Mouse (Mus musculus) embryonic facial prominence, embryonic 14.5 days (tissue): ENCODE measurements around the gene Lrmda. TPM values are rescaled to one million over a fixed set of nuclear protein-coding genes. Genes with fewer than 3 reads are reported as not detected.

Experiments used
- ATAC-seq: fragments of 200-750 bp; cut with Nextera tagmentation; 2 replicates; pipeline ENCODE4 v1.8.0; 2017; ENCODE audit warnings: low read depth, moderate number of reproducible peaks, moderate TSS enrichment
- DNase-seq: peaks from one replicate; pipeline ENCODE4 v3.0.0-alpha.2; 2015; ENCODE audit warnings: low spot score
- H3K27ac ChIP-seq: fragments of 300-500 bp; sonication (generic); replicated peaks from 2 replicates; pipeline ENCODE4 v1.5.1; 2014; ENCODE audit warnings: low read depth, mild to moderate bottlenecking, low read length, moderate library complexity
- H3K27me3 ChIP-seq: fragments of 300-500 bp; sonication (generic); replicated peaks from 2 replicates; pipeline ENCODE4 v1.6.1; 2014; ENCODE audit warnings: low read length; ENCODE audit not compliant: control insufficient read depth, insufficient read depth
- H3K36me3 ChIP-seq: fragments of 300-500 bp; sonication (generic); 2 replicates; pipeline ENCODE4 v1.6.1; 2014; ENCODE audit warnings: low read length, mixed read lengths; ENCODE audit not compliant: control insufficient read depth, insufficient read depth
- H3K4me1 ChIP-seq: fragments of 300-500 bp; sonication (generic); 2 replicates; pipeline ENCODE4 v1.6.1; 2014; ENCODE audit warnings: antibody characterized with exemption, low read length; ENCODE audit not compliant: control insufficient read depth, insufficient read depth
- H3K4me2 ChIP-seq: fragments of 300-500 bp; sonication (generic); 2 replicates; pipeline ENCODE4 v1.6.1; 2014; ENCODE audit warnings: low read depth, mild to moderate bottlenecking, low read length, moderate library complexity, mixed read lengths
- H3K4me3 ChIP-seq: fragments of 300-500 bp; sonication (generic); 2 replicates; pipeline ENCODE4 v1.5.1; 2014; ENCODE audit warnings: low read depth, mild to moderate bottlenecking, low read length
- H3K9ac ChIP-seq: fragments of 300-500 bp; sonication (generic); 2 replicates; pipeline ENCODE4 v1.6.1; 2014; ENCODE audit warnings: low read depth, mild to moderate bottlenecking, low read length, moderate library complexity, mixed read lengths
- H3K9me3 ChIP-seq: fragments of 300-500 bp; sonication (generic); 2 replicates; pipeline ENCODE4 v1.6.1; 2016; ENCODE audit warnings: low read length; ENCODE audit not compliant: control insufficient read depth
- WGBS: fragments of 180-500 bp; shearing (Covaris S2); extraction: QIAGEN DNeasy Blood & Tissue Kit; methylation state at CpG from one replicate; pipeline ENCODE4 v1.1.7; 2014; 5-methylcytosine and 5-hydroxymethylcytosine counted together
- polyA plus RNA-seq: library from polyadenylated mRNA; unstranded; fragments of >200 nt; fragmentation: Nextera tagmentation; extraction: Ambion mirVana; gene quantifications from 2 replicates; pipeline ENCODE4 v1.2.1, GENCODE M21; 2014

The Lrmda gene
- polyA plus RNA-seq, 1 experiment from 2014 or later, result 0.24 TPM

DNA sequence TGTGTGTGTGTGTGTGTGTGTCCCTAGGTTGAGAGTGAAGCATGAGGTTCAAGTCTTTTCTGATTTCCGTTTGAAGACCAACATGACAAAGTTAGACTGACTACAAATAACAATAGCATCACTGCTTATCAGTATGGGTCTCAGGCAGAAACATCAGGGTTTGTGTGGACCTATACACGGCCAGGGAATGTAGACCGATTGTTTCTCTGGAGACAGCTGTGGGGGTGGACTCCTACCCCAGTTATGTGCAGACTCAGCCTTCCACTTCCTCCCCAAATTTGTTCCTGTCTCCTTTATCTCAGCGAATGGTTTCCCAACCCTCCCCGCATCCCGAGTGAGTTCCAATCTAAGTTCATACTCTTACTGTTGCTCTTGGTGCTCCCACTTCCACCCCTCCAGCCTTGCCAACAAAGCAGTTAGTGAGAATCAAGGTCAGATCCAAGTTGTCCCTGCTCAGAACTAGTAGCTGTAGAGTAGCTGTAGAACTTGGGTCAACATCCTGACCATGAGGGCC is 39.9 kb downstream of the Lrmda start:
- Histone ChIP-seq H3K9ac (no peak overlapping the region), H3K4me2 (no peak overlapping the region), H3K9me3 (no peaks in the 10 kb centered on the region), H3K27ac (no peak overlapping the region), H3K36me3 (no peaks in the 10 kb centered on the region), H3K27me3 (0 out of 2 replicates have a peak, but pooled peaks cover 3% of the 10 kb centered on the region), H3K4me1 (peaks cover 18% of the 10 kb centered on the region), H3K4me3 (no peak overlapping the region)
- WGBS, result 89% methylated on average over 6 of the region's 6 CpGs
- DNase-seq (no peak), ATAC-seq (no peak)

DNA sequence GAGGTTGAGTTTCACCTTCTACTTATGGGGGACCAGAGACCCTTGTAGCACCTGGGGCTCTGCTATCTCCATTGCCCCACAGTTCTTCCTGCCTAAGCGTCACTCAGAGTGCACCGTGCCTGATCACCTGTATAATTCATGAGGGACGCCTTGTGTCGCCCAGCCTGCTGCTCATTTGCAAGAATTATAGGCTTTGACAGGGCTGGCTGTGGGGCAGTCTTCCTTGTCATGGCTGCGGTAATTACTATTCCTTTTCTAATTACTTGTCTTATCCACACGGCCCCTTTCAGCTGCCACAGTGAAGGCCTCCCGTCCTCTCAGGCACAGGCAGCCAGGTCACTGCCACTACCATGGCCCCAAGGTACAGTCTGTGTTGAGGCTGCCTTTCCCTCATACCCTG is 41.3 kb downstream of the Lrmda start:
- peaks cover 7% of the 10 kb centered on the region for H3K4me1 ChIP-seq
- ATAC-seq, result no peak
- H3K4me3 ChIP-seq, result no peak overlapping the region
- H3K4me2 ChIP-seq, result no peak overlapping the region
- H3K9ac ChIP-seq, result no peak overlapping the region
- no peak overlapping the region for H3K27ac ChIP-seq
- H3K9me3 ChIP-seq, result no peaks in the 10 kb centered on the region
- no peaks in the 10 kb centered on the region for H3K36me3 ChIP-seq
- 52% methylated on average over 7 of the region's 7 CpGs for WGBS
- no peak for DNase-seq
- no peaks in the 10 kb centered on the region for H3K27me3 ChIP-seq

DNA sequence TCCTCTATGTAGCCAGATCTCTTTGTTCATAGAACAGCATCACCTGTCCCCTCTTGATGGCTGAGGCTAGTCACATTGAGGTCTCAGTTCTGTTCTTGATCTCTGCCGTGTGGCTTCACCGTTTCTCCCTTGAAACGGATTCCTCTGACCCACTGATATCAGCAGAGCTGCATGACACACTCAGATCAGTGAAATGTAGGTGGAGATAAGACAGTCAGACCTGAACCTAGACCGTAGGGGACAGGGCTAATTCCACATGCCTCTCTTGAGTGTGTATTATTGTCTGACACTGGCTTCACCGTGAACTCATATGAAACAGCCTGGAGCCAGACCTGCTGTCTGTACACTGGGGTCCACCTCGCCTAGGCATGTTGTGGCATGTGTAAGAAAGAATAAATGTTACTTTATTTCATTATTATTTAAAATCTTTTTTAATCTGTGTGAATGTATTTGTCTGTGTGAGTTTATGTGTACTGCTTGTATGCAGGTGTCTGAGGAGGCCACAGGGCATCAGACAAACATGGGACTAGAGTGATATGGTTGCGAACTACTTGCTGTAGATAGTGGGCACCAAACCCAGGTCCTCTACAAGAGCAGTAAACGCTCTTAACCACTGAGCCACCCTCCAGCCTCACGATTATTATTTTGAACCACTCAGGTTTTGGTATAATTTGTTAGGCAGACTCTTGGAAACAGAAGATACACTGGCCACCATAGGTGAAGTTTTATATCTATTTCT is 42.8 kb downstream of the Lrmda start:
- DNase-seq, result no peak
- no peaks in the 10 kb centered on the region for H3K9me3 ChIP-seq
- WGBS, result 82% methylated on average over 9 of the region's 9 CpGs
- H3K9ac ChIP-seq, result no peak overlapping the region
- H3K36me3 ChIP-seq, result no peaks in the 10 kb centered on the region
- no peak for ATAC-seq
- no peak overlapping the region for H3K27ac ChIP-seq
- H3K4me3 ChIP-seq, result no peak overlapping the region
- H3K4me1 ChIP-seq, result no peaks in the 10 kb centered on the region
- no peaks in the 10 kb centered on the region for H3K27me3 ChIP-seq
- H3K4me2 ChIP-seq, result no peak overlapping the region

DNA sequence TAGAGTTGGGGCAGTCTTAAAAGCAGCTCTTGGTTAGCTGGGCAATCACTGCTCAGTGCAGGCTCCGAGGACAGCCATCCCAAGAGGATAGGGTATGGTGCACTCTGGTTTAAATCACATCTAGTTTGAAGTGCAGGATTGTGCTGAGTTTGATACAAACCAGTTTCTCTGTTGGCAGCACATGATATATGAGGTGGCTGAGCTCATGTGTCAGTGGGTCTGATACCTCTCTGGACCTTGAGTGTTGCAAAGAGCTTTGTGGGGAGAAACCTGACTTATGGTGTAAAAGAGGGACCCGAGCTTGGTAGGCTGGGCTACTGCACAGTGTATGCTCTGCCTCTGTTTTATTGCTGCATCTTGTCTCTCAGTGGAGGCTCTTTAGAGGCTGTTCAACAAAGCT is 49.7 kb downstream of the Lrmda start:
- no peaks in the 10 kb centered on the region for H3K27me3 ChIP-seq

DNA sequence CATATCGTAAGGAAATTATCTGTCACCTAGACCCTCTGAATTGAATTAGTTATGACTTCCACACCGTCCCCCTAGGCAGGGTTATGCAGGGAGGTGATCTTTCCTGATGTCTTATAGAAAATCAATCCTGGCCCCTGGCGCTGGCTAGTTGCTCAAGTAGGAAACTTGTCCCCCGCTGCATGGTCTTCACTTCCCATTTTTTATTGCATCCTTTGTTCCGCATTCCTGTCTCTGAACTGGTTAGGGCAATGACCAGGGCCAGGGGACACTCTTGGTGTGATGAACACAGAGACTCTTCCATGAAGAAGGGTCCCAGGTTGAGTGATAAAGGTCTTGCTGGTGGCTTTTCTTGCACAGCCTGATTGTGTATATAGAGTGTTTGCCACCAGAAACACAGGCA is 53.9 kb downstream of the Lrmda start:
- Histone ChIP-seq H3K4me2 (no peak overlapping the region), H3K4me3 (no peak overlapping the region), H3K9me3 (no peaks in the 10 kb centered on the region), H3K36me3 (no peaks in the 10 kb centered on the region), H3K4me1 (0 out of 2 replicates have a peak, but pooled peaks cover 4% of the 10 kb centered on the region), H3K27ac (no peak overlapping the region), H3K9ac (no peak overlapping the region), H3K27me3 (no peaks in the 10 kb centered on the region)
- 79% methylated on average over 5 of the region's 5 CpGs for WGBS
- DNase-seq (no peak), ATAC-seq (no peak)

More for the DNA sequence above, 49.7 kb downstream of the Lrmda start:
- Histone ChIP-seq H3K4me1 (0 out of 2 replicates have a peak, but pooled peaks cover 2% of the 10 kb centered on the region), H3K36me3 (no peaks in the 10 kb centered on the region), H3K9ac (no peak overlapping the region), H3K27ac (no peak overlapping the region), H3K9me3 (no peaks in the 10 kb centered on the region), H3K4me2 (no peak overlapping the region), H3K4me3 (no peak overlapping the region)
- DNase-seq (no peak), ATAC-seq (no peak)
- 49% methylated on average over 2 of the region's 2 CpGs for WGBS

DNA sequence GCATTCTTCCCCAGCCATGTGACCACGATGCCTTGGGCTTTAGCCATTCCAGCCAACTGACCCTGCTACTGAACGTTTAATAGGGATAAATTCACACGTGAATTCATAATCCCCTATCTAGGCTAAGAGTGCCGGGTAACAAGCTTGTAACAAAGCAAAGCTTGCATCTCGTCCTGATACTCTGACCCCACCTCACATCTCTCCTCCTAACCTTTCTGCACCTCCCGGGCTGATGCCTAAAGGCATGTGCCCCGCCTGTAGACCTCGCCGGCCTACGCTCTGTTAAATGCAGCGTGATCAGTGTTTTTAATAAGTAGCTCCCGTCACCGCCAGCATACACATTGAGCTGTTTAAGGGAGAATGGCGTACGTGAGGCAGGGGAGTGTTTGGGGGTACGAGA is 54.7 kb downstream of the Lrmda start:
- DNase-seq (no peak), ATAC-seq (no peak)
- Histone ChIP-seq H3K27ac (no peak overlapping the region), H3K27me3 (no peaks in the 10 kb centered on the region), H3K36me3 (no peaks in the 10 kb centered on the region), H3K4me3 (no peak overlapping the region), H3K9me3 (no peaks in the 10 kb centered on the region), H3K4me2 (peak overlapping the region; percentile 17), H3K4me1 (0 out of 2 replicates have a peak, but pooled peaks cover 4% of the 10 kb centered on the region), H3K9ac (no peak overlapping the region)
- whole genome bisulfite sequencing, result 29% methylated on average over 16 of the region's 16 CpGs

DNA sequence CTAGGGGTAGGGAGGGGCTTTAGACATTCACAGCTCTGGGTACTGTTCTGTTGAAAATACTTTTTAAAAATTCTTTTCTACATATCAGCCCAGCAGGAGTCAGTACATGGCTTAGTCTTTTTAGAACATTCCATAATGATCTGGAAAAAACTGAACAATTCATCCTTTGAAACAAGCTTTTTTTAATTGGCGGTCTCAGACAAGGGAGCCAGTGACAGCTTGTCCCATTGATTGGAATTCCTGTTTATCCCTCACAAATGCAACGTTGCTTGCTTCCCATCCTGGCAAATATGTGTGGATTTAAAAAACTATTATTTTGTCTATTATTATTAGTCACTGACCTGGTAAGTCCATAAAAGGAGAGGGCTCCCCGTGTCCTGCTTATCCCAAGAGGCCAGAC is 64.4 kb downstream of the Lrmda start:
- Histone ChIP-seq H3K4me3 (no peak overlapping the region), H3K36me3 (no peaks in the 10 kb centered on the region), H3K4me2 (no peak overlapping the region), H3K9ac (no peak overlapping the region), H3K9me3 (0 out of 2 replicates have a peak, but pooled peaks cover 9% of the 10 kb centered on the region), H3K27ac (no peak overlapping the region), H3K4me1 (no peaks in the 10 kb centered on the region), H3K27me3 (no peaks in the 10 kb centered on the region)
- DNase-seq (no peak), ATAC-seq (no peak)
- WGBS, result 69% methylated on average over 3 of the region's 3 CpGs

DNA sequence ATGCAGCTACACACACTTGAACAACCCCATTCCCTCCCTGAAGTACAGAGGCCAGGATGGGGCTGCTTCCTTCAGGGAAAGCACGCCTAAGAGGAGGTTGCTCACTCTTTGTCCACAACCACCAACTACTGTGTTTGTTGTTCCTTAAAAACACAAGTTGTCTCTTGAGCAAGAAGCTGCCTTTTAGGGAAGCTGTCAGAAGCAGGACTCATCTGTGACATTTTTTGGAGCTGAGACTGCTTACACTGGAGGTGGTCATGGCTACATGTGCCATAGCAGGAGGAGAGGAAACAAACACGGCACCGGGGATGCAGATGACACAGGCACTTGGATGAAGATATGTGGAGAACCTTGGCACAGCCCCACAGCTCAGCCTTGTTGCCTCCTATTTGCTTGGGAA is 65.9 kb downstream of the Lrmda start:
- ATAC-seq, result no peak
- Histone ChIP-seq H3K9ac (no peak overlapping the region), H3K4me3 (no peak overlapping the region), H3K4me1 (peaks cover 14% of the 10 kb centered on the region), H3K27me3 (no peaks in the 10 kb centered on the region), H3K27ac (no peak overlapping the region), H3K9me3 (0 out of 2 replicates have a peak, but pooled peaks cover 9% of the 10 kb centered on the region), H3K4me2 (no peak overlapping the region), H3K36me3 (no peaks in the 10 kb centered on the region)
- no peak for DNase-seq
- WGBS, result 83% methylated on average over 3 of the region's 3 CpGs

DNA sequence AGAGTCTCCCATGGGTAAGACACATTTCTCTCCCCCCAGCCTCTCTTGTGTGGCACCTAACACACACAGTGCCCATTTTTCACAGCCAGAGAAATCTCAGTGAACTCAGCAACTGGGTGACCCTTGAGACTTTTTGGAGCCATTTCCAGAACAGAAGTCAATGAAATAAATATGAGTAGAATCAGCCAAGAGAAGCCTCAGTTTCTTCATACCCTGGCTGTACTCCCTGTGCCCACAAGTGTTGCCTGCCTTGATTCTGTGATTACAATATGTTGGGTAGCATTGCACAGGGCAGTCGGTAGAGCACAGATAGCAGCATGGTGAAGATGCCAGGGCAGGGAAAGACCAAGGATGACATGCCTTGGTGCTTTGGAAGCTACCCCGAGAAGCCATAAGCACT is 69.1 kb downstream of the Lrmda start:
- DNase-seq (no peak), ATAC-seq (no peak)
- no peaks in the 10 kb centered on the region for H3K27me3 ChIP-seq
- H3K4me3 ChIP-seq, result no peak overlapping the region
- 100% methylated on average over 2 of the region's 2 CpGs for WGBS
- no peaks in the 10 kb centered on the region for H3K36me3 ChIP-seq
- H3K4me2 ChIP-seq, result no peak overlapping the region
- H3K4me1 ChIP-seq, result peaks cover 27% of the 10 kb centered on the region
- H3K27ac ChIP-seq, result no peak overlapping the region
- H3K9me3 ChIP-seq, result 0 out of 2 replicates have a peak, but pooled peaks cover 9% of the 10 kb centered on the region
- no peak overlapping the region for H3K9ac ChIP-seq
